ENCODE assay signal across 9 mouse cellular contexts in the genomic region with DNA sequence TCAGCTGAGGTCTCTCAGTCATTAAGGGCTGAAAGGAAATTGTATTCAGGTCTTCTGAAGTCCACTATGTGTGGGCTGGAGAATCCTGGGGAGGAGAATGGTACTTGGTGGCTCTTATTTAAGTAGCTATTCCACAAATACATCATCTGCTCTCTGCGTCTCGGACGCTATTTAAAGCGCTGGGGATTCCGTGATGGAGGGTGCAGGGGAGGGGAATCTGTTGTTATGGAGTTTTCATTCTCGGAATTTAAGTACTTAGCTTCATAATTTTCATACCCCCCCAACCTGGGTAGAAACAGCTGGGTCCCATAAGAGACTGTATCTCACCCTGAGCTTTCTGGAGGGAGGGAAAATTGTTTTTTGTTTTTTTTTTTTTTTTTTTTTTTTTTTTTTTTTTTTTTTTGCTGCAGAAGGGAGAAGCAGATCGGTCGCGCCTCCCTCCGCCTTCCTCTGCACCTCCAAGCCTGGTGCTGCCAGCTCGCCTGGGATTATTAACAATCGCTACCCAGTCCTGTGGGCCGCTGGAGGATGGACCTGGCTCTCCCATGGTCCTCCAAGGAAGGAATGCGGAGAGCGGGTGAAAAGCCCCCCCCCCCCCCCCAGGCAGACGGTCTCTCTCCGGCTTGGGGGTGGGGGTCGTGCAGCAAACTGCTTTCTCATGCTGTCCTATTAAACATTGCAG. TPM values are rescaled to one million over a fixed set of nuclear protein-coding genes. Genes with fewer than 3 reads are reported as not detected.
DNase-seq lines count a peak whose midpoint lies in the region; TF ChIP-seq lines count a peak whose summit lies in the region.
"Had no signal": no experiment of that assay in that cellular context is flagged by ENCODE, and none has a peak within 500 bp of the region (broad histone marks: within the 10 kb centered on the region; RNA-seq: fewer than 3 reads in every experiment).

A gene (plus strand): TSS at position 196 of the 682 bp plus-strand sequence.

- 10% methylated on average over 18 of the region's 18 CpGs for WGBS in thymus, adult 2 months

- H3K36me3 ChIP-seq in thymus, adult 2 months (ENCODE audit: control insufficient read depth, insufficient read depth, low read length) = no peaks in the 10 kb centered on the region
- H3K36me3 ChIP-seq: G1E had no signal

- no peak for TF ChIP-seq CTCF in thymus, adult 2 months (IDR thresholded peaks at IDR 0.05; ENCODE audit: borderline replicate concordance, control insufficient read depth, extremely low read depth, insufficient read depth, low read length, poor library complexity)
- TF ChIP-seq CTCF in left cerebral cortex, adult 2 months (IDR thresholded peaks at IDR 0.05) = no peak

- peaks cover 8% of the 10 kb centered on the region; the same call in 1 of the 2 replicates for H3K27me3 ChIP-seq in thymus, adult 2 months (ENCODE audit: control insufficient read depth, insufficient read depth, low read length)

- H3K27ac ChIP-seq in thymus, adult 2 months (ENCODE audit: control insufficient read depth, insufficient read depth, low read length) = no peak within 1 kb of the TSS
- peak within 1 kb of the TSS; percentile 94 for H3K27ac ChIP-seq in left cerebral cortex, adult 2 months

- no peak for TF ChIP-seq POLR2A in thymus, adult 2 months (IDR thresholded peaks at IDR 0.05; ENCODE audit: control insufficient read depth, extremely low read depth, insufficient read depth, low read length, poor library complexity)

- 0 out of 2 replicates have a peak within 1 kb of the TSS, but pooled peaks have one; percentile 4 for H3K4me3 ChIP-seq in thymus, adult 2 months (ENCODE audit: control insufficient read depth, insufficient read depth, low read length)
- H3K4me3 ChIP-seq in left cerebral cortex, adult 2 months = peak within 1 kb of the TSS; percentile 83

- DNase-seq in heart, adult 11 months = peak; percentile 72
- no peak for DNase-seq in heart, adult 8-10 months (ENCODE audit: low spot score)
- DNase-seq in thymus, adult 2 months = no peak
- DNase-seq in thymus, postnatal 25 days = no peak
- no peak for DNase-seq in left cerebral cortex, adult 2 months (ENCODE audit: extremely low spot score in 1 of 2, low spot score in 2 of 2)
- DNase-seq in right cerebral cortex, postnatal 10 days (ENCODE audit: low spot score in 2 of 2) = peak; percentile 50 to 63
- DNase-seq in cerebellum, adult 11-12 months = no peak
- no peak for DNase-seq in natural killer cell, adult 2 months (ENCODE audit: low spot score in 2 of 2)

- no peaks in the 10 kb centered on the region for H3K4me1 ChIP-seq in thymus, adult 2 months (replicated peaks; ENCODE audit: control insufficient read depth, insufficient read depth, low read length)

- intact Hi-C loops in left cerebral cortex, adult 2 months (cut with DNase I) = loop anchor here (2.0 to 10.0 kb wide), 2 partner anchors 18 to 312 kb away; no protein-coding TSS in a partner anchor

RNA-seq across cellular contexts. Expression of the gene that starts here (rescaled TPM):
- total RNA-seq in heart, adult 8-10 months (2022) = under 1 TPM; 0.41 to 0.84 (median 0.66) TPM
- 1.3 TPM in 2 replicates for polyA plus RNA-seq in thymus, adult 2 months (2012; rRNA removed)
- total RNA-seq in left cerebral cortex, adult 2 months (2021) = 10 to 100 TPM; 20.6 to 21.8 TPM
- total RNA-seq: G1E had no signal
- polyA plus RNA-seq: G1E had no signal

Comparison
In these comparisons a context has a peak if more than half of its experiments do, and no peak if none do; other contexts are left out.
1. RNA of the gene that starts here (total RNA-seq): 20.6 to 21.8 TPM in left cerebral cortex, adult 2 months; 0.41 to 0.84 TPM in heart, adult 8-10 months; every median in the first group is over 10 times any median in the second.
2. DNase-seq: peak in heart, adult 11 months (single experiment) and right cerebral cortex, postnatal 10 days (2 of 2); none in heart, adult 8-10 months (single experiment), thymus, adult 2 months (single experiment), thymus, postnatal 25 days (single experiment), left cerebral cortex, adult 2 months (0 of 2), cerebellum, adult 11-12 months (single experiment) and natural killer cell, adult 2 months (0 of 2).